Mouse (Mus musculus) embryonic facial prominence, embryonic 14.5 days (tissue): Measurements from ENCODE around the gene Pard6a. TPM values are rescaled to one million over a fixed set of nuclear protein-coding genes. Genes with fewer than 3 reads are reported as not detected.
A peak's percentile ranks its signal among the peaks of the same experiment; 100 is the strongest.

ENCODE experiments used
- ATAC-seq: fragments of 200-750 bp; cut with Nextera tagmentation; 2 replicates; pipeline ENCODE4 v1.8.0; 2017; ENCODE audit warnings: low read depth, moderate number of reproducible peaks, moderate TSS enrichment
- DNase-seq: peaks from one replicate; pipeline ENCODE4 v3.0.0-alpha.2; 2015; ENCODE audit warnings: low spot score
- H3K27ac ChIP-seq: fragments of 300-500 bp; sonication (generic); replicated peaks from 2 replicates; pipeline ENCODE4 v1.5.1; 2014; ENCODE audit warnings: low read depth, mild to moderate bottlenecking, low read length, moderate library complexity
- H3K27me3 ChIP-seq: fragments of 300-500 bp; sonication (generic); replicated peaks from 2 replicates; pipeline ENCODE4 v1.6.1; 2014; ENCODE audit warnings: low read length; ENCODE audit not compliant: control insufficient read depth, insufficient read depth
- H3K36me3 ChIP-seq: fragments of 300-500 bp; sonication (generic); 2 replicates; pipeline ENCODE4 v1.6.1; 2014; ENCODE audit warnings: low read length, mixed read lengths; ENCODE audit not compliant: control insufficient read depth, insufficient read depth
- H3K4me1 ChIP-seq: fragments of 300-500 bp; sonication (generic); 2 replicates; pipeline ENCODE4 v1.6.1; 2014; ENCODE audit warnings: antibody characterized with exemption, low read length; ENCODE audit not compliant: control insufficient read depth, insufficient read depth
- H3K4me2 ChIP-seq: fragments of 300-500 bp; sonication (generic); 2 replicates; pipeline ENCODE4 v1.6.1; 2014; ENCODE audit warnings: low read depth, mild to moderate bottlenecking, low read length, moderate library complexity, mixed read lengths
- H3K4me3 ChIP-seq: fragments of 300-500 bp; sonication (generic); 2 replicates; pipeline ENCODE4 v1.5.1; 2014; ENCODE audit warnings: low read depth, mild to moderate bottlenecking, low read length
- H3K9ac ChIP-seq: fragments of 300-500 bp; sonication (generic); 2 replicates; pipeline ENCODE4 v1.6.1; 2014; ENCODE audit warnings: low read depth, mild to moderate bottlenecking, low read length, moderate library complexity, mixed read lengths
- H3K9me3 ChIP-seq: fragments of 300-500 bp; sonication (generic); 2 replicates; pipeline ENCODE4 v1.6.1; 2016; ENCODE audit warnings: low read length; ENCODE audit not compliant: control insufficient read depth
- WGBS: fragments of 180-500 bp; shearing (Covaris S2); extraction: QIAGEN DNeasy Blood & Tissue Kit; methylation state at CpG from one replicate; pipeline ENCODE4 v1.1.7; 2014; 5-methylcytosine and 5-hydroxymethylcytosine counted together
- polyA plus RNA-seq: library from polyadenylated mRNA; unstranded; fragments of >200 nt; fragmentation: Nextera tagmentation; extraction: Ambion mirVana; gene quantifications from 2 replicates; pipeline ENCODE4 v1.2.1, GENCODE M21; 2014

The Pard6a gene
- polyA plus RNA-seq, 1 experiment from 2014 or later = 18.4 TPM

- 89% methylated on average over 6 of the region's 6 CpGs for WGBS
- no peak overlapping the region for H3K9ac ChIP-seq
Measured at GRCm38 (mm10) chr8:105704955-105705354, 4.0 kb downstream of the Pard6a start.

GRCm38 (mm10) chr8:105706426-105706825 is 5.5 kb downstream of the Pard6a start:
- H3K36me3 ChIP-seq = peaks cover 19% of the 10 kb centered on the region
- 85% methylated on average over 12 of the region's 12 CpGs for WGBS
- H3K9ac ChIP-seq = no peak overlapping the region
- DNase-seq = no peak
- H3K4me2 ChIP-seq = peak overlapping the region; percentile 91
- H3K9me3 ChIP-seq = no peaks in the 10 kb centered on the region
- 0 out of 2 replicates have a peak overlapping the region, but pooled peaks have one; percentile 65 for H3K4me3 ChIP-seq
- H3K27me3 ChIP-seq = no peaks in the 10 kb centered on the region
- peaks cover 15% of the 10 kb centered on the region for H3K4me1 ChIP-seq
- no peak for ATAC-seq
- no peak overlapping the region for H3K27ac ChIP-seq

More at GRCm38 (mm10) chr8:105704955-105705354, 4.0 kb downstream of the Pard6a start:
- no peak overlapping the region for H3K4me2 ChIP-seq
- peaks cover 19% of the 10 kb centered on the region for H3K36me3 ChIP-seq
- peaks cover 20% of the 10 kb centered on the region for H3K4me1 ChIP-seq
- DNase-seq = no peak
- H3K4me3 ChIP-seq = no peak overlapping the region
- H3K9me3 ChIP-seq = no peaks in the 10 kb centered on the region
- no peaks in the 10 kb centered on the region for H3K27me3 ChIP-seq
- no peak for ATAC-seq
- no peak overlapping the region for H3K27ac ChIP-seq

GRCm38 (mm10) chr8:105707498-105708403 is 6.8 kb downstream of the Pard6a start, which contains the start of the genes 4933405L10Rik and Enkd1:
Gene 4933405L10Rik, plus strand, starts transcription at chr8:105707655.
Gene Enkd1, minus strand, starts transcription at chr8:105708210.
- 0% methylated on average over 28 of the region's 55 CpGs for WGBS
- no peak within 1 kb of the TSS for H3K27ac ChIP-seq

GRCm38 (mm10) chr8:105708675-105709074 is 7.7 kb downstream of the Pard6a start:
- 96% methylated on average over 8 of the region's 8 CpGs for whole genome bisulfite sequencing
- Histone ChIP-seq H3K36me3 (peaks cover 10% of the 10 kb centered on the region), H3K9ac (no peak overlapping the region), H3K9me3 (no peaks in the 10 kb centered on the region), H3K27me3 (no peaks in the 10 kb centered on the region), H3K4me1 (peaks cover 15% of the 10 kb centered on the region), H3K4me3 (no peak overlapping the region), H3K27ac (no peak overlapping the region), H3K4me2 (no peak overlapping the region)
- ATAC-seq (no peak), DNase-seq (no peak)

More at GRCm38 (mm10) chr8:105707498-105708403, 6.8 kb downstream of the Pard6a start, which contains the start of the genes 4933405L10Rik and Enkd1:
- peak within 1 kb of the TSS; percentile 65 for H3K4me3 ChIP-seq
- peak; percentile 97 for DNase-seq
- H3K4me1 ChIP-seq = peaks cover 15% of the 10 kb centered on the region
- peaks cover 19% of the 10 kb centered on the region for H3K36me3 ChIP-seq
- H3K9me3 ChIP-seq = no peaks in the 10 kb centered on the region
- no peaks in the 10 kb centered on the region for H3K27me3 ChIP-seq
- peak within 1 kb of the TSS; percentile 91 for H3K4me2 ChIP-seq
- H3K9ac ChIP-seq = peak within 1 kb of the TSS; percentile 76
- ATAC-seq = peak; percentile 85

- DNase-seq (no peak), ATAC-seq (no peak)
- Histone ChIP-seq H3K4me3 (no peak overlapping the region), H3K9ac (no peak overlapping the region), H3K9me3 (no peaks in the 10 kb centered on the region), H3K27ac (no peak overlapping the region), H3K4me2 (no peak overlapping the region), H3K36me3 (0 out of 2 replicates have a peak, but pooled peaks cover 4% of the 10 kb centered on the region), H3K4me1 (peaks cover 15% of the 10 kb centered on the region), H3K27me3 (no peaks in the 10 kb centered on the region)
- 73% methylated on average over 12 of the region's 14 CpGs for WGBS
Measured at GRCm38 (mm10) chr8:105709317-105709716, 8.4 kb downstream of the Pard6a start.

- Histone ChIP-seq H3K9me3 (no peaks in the 10 kb centered on the region), H3K27ac (no peak overlapping the region), H3K4me1 (peaks cover 7% of the 10 kb centered on the region; the same call in 1 of the 2 replicates), H3K36me3 (peaks cover 6% of the 10 kb centered on the region), H3K9ac (no peak overlapping the region), H3K27me3 (no peaks in the 10 kb centered on the region), H3K4me2 (no peak overlapping the region), H3K4me3 (no peak overlapping the region)
- ATAC-seq (no peak), DNase-seq (no peak)
- WGBS = 91% methylated on average over 3 of the region's 3 CpGs
Measured at GRCm38 (mm10) chr8:105712286-105712685, 11.3 kb downstream of the Pard6a start.

- no peak overlapping the region for H3K4me3 ChIP-seq
- H3K9ac ChIP-seq = no peak overlapping the region
- no peaks in the 10 kb centered on the region for H3K9me3 ChIP-seq
- ATAC-seq = peak; percentile 35
- H3K27me3 ChIP-seq = no peaks in the 10 kb centered on the region
- H3K4me1 ChIP-seq = no peaks in the 10 kb centered on the region
- no peak overlapping the region for H3K4me2 ChIP-seq
- WGBS = 12% methylated on average over 3 of the region's 3 CpGs
- H3K27ac ChIP-seq = no peak overlapping the region
- H3K36me3 ChIP-seq = peaks cover 7% of the 10 kb centered on the region
- DNase-seq = peak; percentile 94
Measured at GRCm38 (mm10) chr8:105714139-105714538, 13.2 kb downstream of the Pard6a start.

GRCm38 (mm10) chr8:105715042-105715441 is 14.1 kb downstream of the Pard6a start:
- Histone ChIP-seq H3K27ac (0 out of 2 replicates have a peak overlapping the region, but pooled peaks have one; percentile 34), H3K9me3 (no peaks in the 10 kb centered on the region), H3K4me1 (no peaks in the 10 kb centered on the region), H3K9ac (no peak overlapping the region), H3K4me3 (no peak overlapping the region), H3K27me3 (no peaks in the 10 kb centered on the region), H3K36me3 (peaks cover 7% of the 10 kb centered on the region), H3K4me2 (no peak overlapping the region)
- DNase-seq = peak; percentile 82
- WGBS = 71% methylated on average over 6 of the region's 6 CpGs
- peak; percentile 76 for ATAC-seq
